8 mouse cellular contexts compared by ENCODE assay signal in genomic region chrX:36644657-36645551, GRCm38 (mm10). TPM values are rescaled to one million over a fixed set of nuclear protein-coding genes. Genes with fewer than 3 reads are reported as not detected.
DNase-seq lines count a peak whose midpoint lies in the region; ATAC-seq and TF ChIP-seq lines count a peak whose summit lies in the region.

TSS of gene Akap17b (minus strand) at chrX:36645395.

- peak; percentile 99 for ATAC-seq in erythroblast, adult 5-6 weeks (replicated peaks; ENCODE audit: low FRiP score, poor library complexity, severe bottlenecking)
- ATAC-seq in heart, embryonic 11.5 days (replicated peaks; ENCODE audit: insufficient number of reproducible peaks, low FRiP score, low TSS enrichment) = peak; percentile 89
- peak; percentile 96 for ATAC-seq in kidney, embryonic 15.5 days (replicated peaks; ENCODE audit: low FRiP score)
- peak; percentile 87 for ATAC-seq in limb, embryonic 15.5 days (ENCODE audit: insufficient number of reproducible peaks, low FRiP score, low TSS enrichment, low read depth)
- peak; percentile 97 for ATAC-seq in midbrain, postnatal 0 days (ENCODE audit: low FRiP score)

- peak within 1 kb of the TSS; percentile 60 for H3K4me3 ChIP-seq in heart, embryonic 11.5 days (ENCODE audit: low read depth, low read length)
- H3K4me3 ChIP-seq in kidney, embryonic 15.5 days (replicated peaks) = peak within 1 kb of the TSS; percentile 69
- peak within 1 kb of the TSS; percentile 63 for H3K4me3 ChIP-seq in limb, embryonic 15.5 days
- H3K4me3 ChIP-seq in midbrain, postnatal 0 days (ENCODE audit: low read depth, low read length) = peak within 1 kb of the TSS; percentile 47

- H3K9me3 ChIP-seq in heart, embryonic 11.5 days (replicated peaks; ENCODE audit: control insufficient read depth, low read length) = no peaks in the 10 kb centered on the region
- H3K9me3 ChIP-seq in kidney, embryonic 15.5 days (replicated peaks) = no peaks in the 10 kb centered on the region
- no peaks in the 10 kb centered on the region for H3K9me3 ChIP-seq in limb, embryonic 15.5 days
- no peaks in the 10 kb centered on the region for H3K9me3 ChIP-seq in midbrain, postnatal 0 days (ENCODE audit: low read length)

- H3K27ac ChIP-seq in heart, embryonic 11.5 days (ENCODE audit: low read depth, low read length) = peak within 1 kb of the TSS; percentile 22; the same call in 1 of the 2 replicates
- H3K27ac ChIP-seq in kidney, embryonic 15.5 days = peak within 1 kb of the TSS; percentile 82
- peak within 1 kb of the TSS; percentile 54 for H3K27ac ChIP-seq in limb, embryonic 15.5 days
- H3K27ac ChIP-seq in midbrain, postnatal 0 days (ENCODE audit: low read depth, low read length) = peak within 1 kb of the TSS; percentile 82

- peak; percentile 75 for TF ChIP-seq CTCF in brain, embryonic 14.5 days (IDR thresholded peaks at IDR 0.05; ENCODE audit: borderline replicate concordance, extremely low read depth, insufficient read depth, insufficient read length)
- TF ChIP-seq CTCF in midbrain, postnatal 0 days (IDR thresholded peaks at IDR 0.05) = peak; percentile 76

- no peaks in the 10 kb centered on the region for H3K4me1 ChIP-seq in heart, embryonic 11.5 days (ENCODE audit: control insufficient read depth, insufficient read depth, low read length)
- 0 out of 2 replicates have a peak, but pooled peaks cover 3% of the 10 kb centered on the region for H3K4me1 ChIP-seq in kidney, embryonic 15.5 days
- no peaks in the 10 kb centered on the region for H3K4me1 ChIP-seq in limb, embryonic 15.5 days
- no peaks in the 10 kb centered on the region for H3K4me1 ChIP-seq in midbrain, postnatal 0 days (ENCODE audit: insufficient read depth, low read length)

- DNase-seq in CD4-positive helper T cell, adult 2 months (ENCODE audit: low read depth, low spot score) = peak; percentile 89
- DNase-seq in brain, embryonic 14.5 days (ENCODE audit: low read depth) = peak; percentile 96
- peak; percentile 93 for DNase-seq in midbrain, postnatal 0 days (ENCODE audit: low spot score)
- peak; percentile 58 to 84 for DNase-seq in spleen, postnatal 10 days (ENCODE audit: low spot score in 2 of 2)

- TF ChIP-seq POLR2A in brain, embryonic 14.5 days (IDR thresholded peaks at IDR 0.05; ENCODE audit: borderline replicate concordance, extremely low read depth, insufficient read depth, insufficient read length, poor library complexity, severe bottlenecking) = 0 out of 2 replicates have a peak, but pooled peaks have one; percentile 19

- no peaks in the 10 kb centered on the region for H3K36me3 ChIP-seq in heart, embryonic 11.5 days (ENCODE audit: control insufficient read depth, insufficient read depth, low read length)
- no peaks in the 10 kb centered on the region for H3K36me3 ChIP-seq in kidney, embryonic 15.5 days
- H3K36me3 ChIP-seq in limb, embryonic 15.5 days = no peaks in the 10 kb centered on the region
- no peaks in the 10 kb centered on the region for H3K36me3 ChIP-seq in midbrain, postnatal 0 days (ENCODE audit: insufficient read depth, low read length)

- no peaks in the 10 kb centered on the region for H3K27me3 ChIP-seq in heart, embryonic 11.5 days (ENCODE audit: control insufficient read depth, insufficient read depth, low read length)
- no peaks in the 10 kb centered on the region for H3K27me3 ChIP-seq in kidney, embryonic 15.5 days
- H3K27me3 ChIP-seq in limb, embryonic 15.5 days = no peaks in the 10 kb centered on the region
- H3K27me3 ChIP-seq in midbrain, postnatal 0 days (ENCODE audit: insufficient read depth, low read length) = no peaks in the 10 kb centered on the region

- H3K4me2 ChIP-seq in heart, embryonic 11.5 days = peak within 1 kb of the TSS; percentile 60
- peak within 1 kb of the TSS; percentile 57 for H3K4me2 ChIP-seq in kidney, embryonic 15.5 days
- peak within 1 kb of the TSS; percentile 47 for H3K4me2 ChIP-seq in limb, embryonic 15.5 days
- peak within 1 kb of the TSS; percentile 54 for H3K4me2 ChIP-seq in midbrain, postnatal 0 days (ENCODE audit: low read depth, low read length, poor library complexity, severe bottlenecking)

- WGBS in heart, embryonic 11.5 days (ENCODE audit: insufficient replicate concordance) = 13% methylated on average over 57 of the region's 60 CpGs
- WGBS in kidney, embryonic 15.5 days = 23% methylated on average over 40 of the region's 60 CpGs
- 28% methylated on average over 51 of the region's 60 CpGs for WGBS in limb, embryonic 15.5 days
- 25% methylated on average over 41 of the region's 60 CpGs for whole genome bisulfite sequencing in midbrain, postnatal 0 days

- peak within 1 kb of the TSS; percentile 73 for H3K9ac ChIP-seq in heart, embryonic 11.5 days (ENCODE audit: low read depth, low read length)
- peak within 1 kb of the TSS; percentile 45 for H3K9ac ChIP-seq in kidney, embryonic 15.5 days
- H3K9ac ChIP-seq in limb, embryonic 15.5 days = peak within 1 kb of the TSS; percentile 42
- H3K9ac ChIP-seq in midbrain, postnatal 0 days (replicated peaks; ENCODE audit: low read length, poor library complexity, severe bottlenecking) = peak within 1 kb of the TSS; percentile 50

RNA-seq across cellular contexts. Expression of gene Akap17b, which starts in this region (rescaled TPM):
- 7.1 and 8.5 TPM in 2 replicates for polyA plus RNA-seq in brain, embryonic 14.5 days (2012; rRNA removed)
- total RNA-seq in erythroblast, adult 5-6 weeks (2015; ENCODE audit: low replicate concordance) = 0.19 TPM in 1 of 2 replicates, not detected in the other
- 0.26 and 0.28 TPM in 2 replicates for total RNA-seq in erythroblast, adult 5-6 weeks (2017; ENCODE audit: low replicate concordance)
- 1.5 TPM in 2 replicates for polyA plus RNA-seq in heart, embryonic 11.5 days (2014; fragmentation: Nextera tagmentation; extraction: Ambion mirVana)
- 3.4 and 3.7 TPM in 2 replicates for polyA plus RNA-seq in kidney, embryonic 15.5 days (2015; fragmentation: Nextera tagmentation; extraction: Ambion mirVana)
- 3.6 and 4.2 TPM in 2 replicates for polyA plus RNA-seq in limb, embryonic 15.5 days (2015; fragmentation: Nextera tagmentation; extraction: Ambion mirVana)
- 9.8 TPM in 2 replicates for total RNA-seq in midbrain, postnatal 0 days (2014; rRNA removed)
- polyA plus RNA-seq in midbrain, postnatal 0 days (2015; fragmentation: Nextera tagmentation; extraction: Ambion mirVana) = 4.9 and 5.3 TPM in 2 replicates

Comparison
In these comparisons a context has a peak if more than half of its experiments do, and no peak if none do; other contexts are left out.
1. Peak in every context shown above with its lines: DNase-seq, ATAC-seq, H3K4me3 ChIP-seq and H3K27ac ChIP-seq.
2. Peak in ATAC-seq in erythroblast, adult 5-6 weeks; RNA of the gene not detected or under 1 TPM.
3. H3K27ac ChIP-seq: peak in every context shown above with its lines; median percentile 82 in kidney, embryonic 15.5 days; 82 in midbrain, postnatal 0 days; 54 in limb, embryonic 15.5 days; 22 in heart, embryonic 11.5 days.